Mouse (Mus musculus) hindbrain, postnatal 0 days (tissue): ENCODE data around the gene Elmo1. TPM values are rescaled to one million over a fixed set of nuclear protein-coding genes. Genes with fewer than 3 reads are reported as not detected.

Experiments used
- ATAC-seq: fragments of 200-750 bp; cut with Nextera tagmentation; 2 replicates; pipeline ENCODE4 v1.8.0; 2017; ENCODE audit warnings: mild to moderate bottlenecking, moderate TSS enrichment, moderate library complexity
- DNase-seq: peaks from one replicate; pipeline ENCODE4 v3.0.0-alpha.2; 2015; ENCODE audit warnings: low spot score
- H3K27ac ChIP-seq: fragments of 300-500 bp; sonication (generic); 2 replicates; pipeline ENCODE4 v1.5.1; 2014; ENCODE audit warnings: mild to moderate bottlenecking
- H3K27me3 ChIP-seq: fragments of 300-500 bp; sonication (generic); 2 replicates; pipeline ENCODE4 v1.6.1; 2014; ENCODE audit warnings: low read length, mixed read lengths; ENCODE audit not compliant: insufficient read depth
- H3K36me3 ChIP-seq: fragments of 300-500 bp; sonication (generic); 2 replicates; pipeline ENCODE4 v1.6.1; 2014; ENCODE audit warnings: low read length, mixed read lengths; ENCODE audit not compliant: insufficient read depth
- H3K4me1 ChIP-seq: fragments of 300-500 bp; sonication (generic); 2 replicates; pipeline ENCODE4 v1.6.1; 2014; ENCODE audit warnings: antibody characterized with exemption, low read length, mixed read lengths; ENCODE audit not compliant: insufficient read depth
- H3K4me2 ChIP-seq: fragments of 300-500 bp; sonication (generic); 2 replicates; pipeline ENCODE4 v1.6.1; 2014; ENCODE audit warnings: low read depth, mild to moderate bottlenecking, low read length, moderate library complexity, mixed read lengths
- H3K4me3 ChIP-seq: fragments of 300-500 bp; sonication (generic); 2 replicates; pipeline ENCODE4 v1.5.1; 2014; ENCODE audit warnings: low read length
- H3K9ac ChIP-seq: fragments of 300-500 bp; sonication (generic); replicated peaks from 2 replicates; pipeline ENCODE4 v1.6.1; 2014; ENCODE audit warnings: mild to moderate bottlenecking, low read length, moderate library complexity, mixed read lengths
- H3K9me3 ChIP-seq: fragments of 300-500 bp; sonication (generic); 2 replicates; pipeline ENCODE4 v1.6.1; 2016; ENCODE audit warnings: low read length, mixed read lengths
- CTCF ChIP-seq: IDR thresholded peaks from 2 replicates; pipeline ENCODE4 v1.5.1; 2016; ENCODE audit warnings: antibody characterized with exemption, control low read depth, low read depth
- WGBS: fragments of 180-500 bp; shearing (Covaris S2); extraction: QIAGEN DNeasy Blood & Tissue Kit; methylation state at CpG from one replicate; pipeline ENCODE4 v1.1.7; 2014; 5-methylcytosine and 5-hydroxymethylcytosine counted together
- polyA plus RNA-seq: library from polyadenylated mRNA; unstranded; fragments of >200 nt; fragmentation: Nextera tagmentation; extraction: Ambion mirVana; gene quantifications from 2 replicates; pipeline ENCODE4 v1.2.1, GENCODE M21; 2015
- total RNA-seq: library from RNA; depleted of rRNA; stranded (reverse); fragments of >200 nt; gene quantifications from 2 replicates; pipeline ENCODE4 v1.2.3, GENCODE M21; 2014

Gene Elmo1
- total and polyA plus RNA-seq, 2 experiments from 2014 or later: 35.8 to 37.5 TPM

- DNase-seq (no peak), ATAC-seq (no peak)
- Histone ChIP-seq H3K9me3 (no peaks in the 10 kb centered on the region), H3K4me1 (no peaks in the 10 kb centered on the region; the same call in 1 of the 2 replicates), H3K27me3 (no peaks in the 10 kb centered on the region), H3K4me3 (no peak overlapping the region), H3K4me2 (no peak overlapping the region), H3K27ac (no peak overlapping the region), H3K36me3 (no peaks in the 10 kb centered on the region), H3K9ac (no peak overlapping the region)
- no peak for TF ChIP-seq CTCF
- 92% methylated on average over 5 of the region's 5 CpGs for WGBS
Measured at GRCm38 (mm10) chr13:20208867-20209266, 118.5 kb downstream of the Elmo1 start.

- H3K4me3 ChIP-seq: no peak overlapping the region
- no peak for ATAC-seq
- DNase-seq: no peak
- H3K4me2 ChIP-seq: no peak overlapping the region
- H3K27me3 ChIP-seq: no peaks in the 10 kb centered on the region
- 75% methylated on average over 5 of the region's 5 CpGs for WGBS
- no peak overlapping the region for H3K27ac ChIP-seq
- no peaks in the 10 kb centered on the region for H3K36me3 ChIP-seq
- no peaks in the 10 kb centered on the region for H3K9me3 ChIP-seq
- no peak overlapping the region for H3K9ac ChIP-seq
- no peak for TF ChIP-seq CTCF
- H3K4me1 ChIP-seq: no peaks in the 10 kb centered on the region; the same call in 1 of the 2 replicates
Measured at GRCm38 (mm10) chr13:20211780-20212179, 121.4 kb downstream of the Elmo1 start.

- no peak overlapping the region for H3K4me3 ChIP-seq
- no peak overlapping the region for H3K4me2 ChIP-seq
- ATAC-seq: no peak
- no peak for DNase-seq
- 88% methylated on average over 6 of the region's 6 CpGs for WGBS
- H3K9ac ChIP-seq: no peak overlapping the region
- TF ChIP-seq CTCF: no peak
- no peaks in the 10 kb centered on the region; the same call in 1 of the 2 replicates for H3K4me1 ChIP-seq
- no peaks in the 10 kb centered on the region for H3K36me3 ChIP-seq
- no peaks in the 10 kb centered on the region for H3K9me3 ChIP-seq
- no peak overlapping the region for H3K27ac ChIP-seq
- no peaks in the 10 kb centered on the region for H3K27me3 ChIP-seq
Measured at GRCm38 (mm10) chr13:20212665-20213064, 122.3 kb downstream of the Elmo1 start.

- TF ChIP-seq CTCF: no peak
- Histone ChIP-seq H3K4me2 (no peak overlapping the region), H3K9ac (no peak overlapping the region), H3K4me1 (no peaks in the 10 kb centered on the region), H3K27ac (no peak overlapping the region), H3K27me3 (no peaks in the 10 kb centered on the region), H3K4me3 (no peak overlapping the region), H3K9me3 (no peaks in the 10 kb centered on the region), H3K36me3 (no peaks in the 10 kb centered on the region)
- ATAC-seq (no peak), DNase-seq (no peak)
- 84% methylated on average over 5 of the region's 5 CpGs for WGBS
Measured at GRCm38 (mm10) chr13:20213861-20214260, 123.5 kb downstream of the Elmo1 start.

- 0 out of 2 replicates have a peak, but pooled peaks have one; percentile 55 for ATAC-seq
- no peaks in the 10 kb centered on the region for H3K9me3 ChIP-seq
- H3K4me2 ChIP-seq: no peak overlapping the region
- TF ChIP-seq CTCF: no peak
- H3K9ac ChIP-seq: no peak overlapping the region
- no peak for DNase-seq
- no peaks in the 10 kb centered on the region for H3K36me3 ChIP-seq
- WGBS: 58% methylated on average over 4 of the region's 4 CpGs
- H3K4me1 ChIP-seq: no peaks in the 10 kb centered on the region
- no peaks in the 10 kb centered on the region for H3K27me3 ChIP-seq
- H3K4me3 ChIP-seq: no peak overlapping the region
- no peak overlapping the region for H3K27ac ChIP-seq
Measured at GRCm38 (mm10) chr13:20217453-20218090, 127.2 kb downstream of the Elmo1 start.

- Histone ChIP-seq H3K27me3 (no peaks in the 10 kb centered on the region), H3K36me3 (no peaks in the 10 kb centered on the region), H3K27ac (no peak overlapping the region), H3K9ac (no peak overlapping the region), H3K4me2 (no peak overlapping the region), H3K4me3 (no peak overlapping the region), H3K4me1 (no peaks in the 10 kb centered on the region), H3K9me3 (no peaks in the 10 kb centered on the region)
- no peak for TF ChIP-seq CTCF
- 56% methylated on average over 4 of the region's 4 CpGs for WGBS
- no peak for ATAC-seq
- no peak for DNase-seq
Measured at GRCm38 (mm10) chr13:20218126-20218525, 127.7 kb downstream of the Elmo1 start.

GRCm38 (mm10) chr13:20220414-20220813 is 130.0 kb downstream of the Elmo1 start:
- DNase-seq (no peak), ATAC-seq (no peak)
- H3K36me3 ChIP-seq: no peaks in the 10 kb centered on the region
- H3K4me1 ChIP-seq: no peaks in the 10 kb centered on the region
- no peak overlapping the region for H3K9ac ChIP-seq
- H3K9me3 ChIP-seq: no peaks in the 10 kb centered on the region
- H3K27ac ChIP-seq: no peak overlapping the region
- H3K27me3 ChIP-seq: no peaks in the 10 kb centered on the region
- H3K4me3 ChIP-seq: no peak overlapping the region
- no peak overlapping the region for H3K4me2 ChIP-seq
- TF ChIP-seq CTCF: no peak
